Mouse (Mus musculus): ENCODE measurements around the gene H2-K1.

GRCm38 (mm10) chr17:34027656-34028223, 27.6 kb upstream of the H2-K1 start, which contains the start of gene H2-Ke6:
- TF ChIP-seq CTCF (IDR thresholded peaks at IDR 0.05; ENCODE audit: low read depth, low read length), result peak; percentile 37; the same call in 1 of the 2 replicates
- peak; percentile 87; the same call in 1 of the 2 replicates for TF ChIP-seq POLR2A (IDR thresholded peaks at IDR 0.05; ENCODE audit: extremely low read depth, insufficient read depth, low read length)
